13 mouse cellular contexts compared by ENCODE assay signal in the genomic region with DNA sequence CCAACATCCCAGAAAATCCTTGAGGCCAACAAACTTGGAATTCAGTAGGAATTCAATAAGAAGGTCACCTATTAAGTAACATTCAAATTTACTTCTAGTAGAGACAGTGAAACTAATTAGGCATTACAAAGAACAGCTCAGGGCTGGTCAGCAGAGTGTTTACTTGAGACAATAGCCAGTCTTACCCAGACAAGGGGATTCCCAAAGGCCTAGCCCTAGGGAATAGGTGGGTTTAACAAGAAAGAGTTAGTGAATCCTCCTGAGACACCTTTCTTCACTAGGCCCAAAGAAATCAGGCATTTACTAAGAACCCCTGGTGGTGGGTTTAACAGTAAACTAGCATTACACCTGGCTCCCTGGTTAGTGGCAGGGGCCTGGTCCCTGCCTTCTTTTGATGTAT.
"Had no signal": no experiment of that assay in that cellular context is flagged by ENCODE, and none has a peak within 500 bp of the region (broad histone marks: within the 10 kb centered on the region; RNA-seq: fewer than 3 reads in every experiment).

No protein-coding gene starts in this region.

- ATAC-seq: liver, postnatal 0 days; lung, postnatal 0 days; midbrain, embryonic 16.5 days had no signal

- DNase-seq: liver, postnatal 0 days; lung, adult 2 months; lung, postnatal 14 days; lung, postnatal 36 days; midbrain, embryonic 14.5 days; retina, postnatal 1 day; right cerebral cortex, adult 18-20 months; right cerebral cortex, postnatal 14 days; thymus, adult 2 months; thymus, postnatal 25 days; thymus, postnatal 4 days had no signal
